Comparison of ENCODE assay signal across 28 mouse cellular contexts in genomic region chr16:13415465-13415864, GRCm38 (mm10).
"Had no signal": no experiment of that assay in that cellular context is flagged by ENCODE, and none has a peak within 500 bp of the region (broad histone marks: within the 10 kb centered on the region; RNA-seq: fewer than 3 reads in every experiment).

No protein-coding gene starts in this region.

- H3K27ac ChIP-seq: heart, embryonic 13.5 days; heart, embryonic 15.5 days; hindbrain, embryonic 10.5 days; hindbrain, embryonic 12.5 days; hindbrain, embryonic 14.5 days; intestine, embryonic 15.5 days; limb, embryonic 10.5 days; limb, embryonic 12.5 days; liver, embryonic 13.5 days; liver, embryonic 15.5 days had no signal

- H3K4me1 ChIP-seq: hindbrain, embryonic 10.5 days; hindbrain, embryonic 12.5 days; intestine, embryonic 15.5 days; limb, embryonic 10.5 days; limb, embryonic 12.5 days; liver, embryonic 15.5 days had no signal

- ATAC-seq: hindbrain, embryonic 16.5 days; inflammation-experienced regulatory T-cells, adult 6 months; intestine, embryonic 15.5 days; intestine, postnatal 0 days; liver, postnatal 0 days had no signal

- H3K9ac ChIP-seq: heart, embryonic 13.5 days; heart, embryonic 15.5 days; hindbrain, embryonic 12.5 days; hindbrain, embryonic 14.5 days; intestine, embryonic 15.5 days; limb, embryonic 12.5 days; liver, embryonic 13.5 days; liver, embryonic 15.5 days; liver, postnatal 0 days had no signal

- H3K27me3 ChIP-seq: heart, embryonic 13.5 days; heart, embryonic 15.5 days; hindbrain, embryonic 12.5 days; intestine, embryonic 15.5 days; limb, embryonic 12.5 days; liver, embryonic 13.5 days; liver, embryonic 15.5 days had no signal

- H3K4me3 ChIP-seq: heart, embryonic 13.5 days; heart, embryonic 15.5 days; hindbrain, embryonic 10.5 days; hindbrain, embryonic 12.5 days; intestine, embryonic 15.5 days; left cerebral cortex, adult 2 months; limb, embryonic 10.5 days; limb, embryonic 12.5 days; liver, embryonic 13.5 days; liver, embryonic 15.5 days had no signal

- H3K9me3 ChIP-seq: hindbrain, embryonic 12.5 days; intestine, embryonic 15.5 days; limb, embryonic 10.5 days; liver, embryonic 13.5 days; liver, embryonic 15.5 days had no signal

- DNase-seq: gastrocnemius, postnatal 14 days; gastrocnemius, postnatal 36 days; heart, postnatal 14 days; heart, postnatal 4 days; kidney, adult 18-20 months; kidney, adult 8-10 months; kidney, postnatal 10 days; kidney, postnatal 25 days; kidney, postnatal 4 days; layer of hippocampus, adult 9-11 months; liver; liver, embryonic 13.5 days; liver, postnatal 0 days had no signal

- H3K4me2 ChIP-seq: heart, embryonic 11.5 days; heart, embryonic 13.5 days; heart, embryonic 15.5 days; hindbrain, embryonic 12.5 days; hindbrain, embryonic 14.5 days; intestine, embryonic 15.5 days; limb, embryonic 12.5 days; liver, embryonic 11.5 days; liver, embryonic 13.5 days; liver, embryonic 15.5 days had no signal
